ENCODE assay signal across 8 mouse cellular contexts in genomic region chr4:62496815-62497214, GRCm38 (mm10). TPM values are rescaled to one million over a fixed set of nuclear protein-coding genes. Genes with fewer than 3 reads are reported as not detected.
DNase-seq lines count a peak whose midpoint lies in the region; ATAC-seq lines count a peak whose summit lies in the region.

No protein-coding gene starts in this region.

- WGBS in kidney, embryonic 15.5 days, result 66% methylated on average over 8 of the region's 8 CpGs

- H3K4me2 ChIP-seq in kidney, embryonic 15.5 days, result no peak overlapping the region

- H3K27ac ChIP-seq in kidney, embryonic 15.5 days, result no peak overlapping the region

- intact Hi-C loops in left cerebral cortex, postnatal 36 days (cut with DNase I), result no loop called here

- no peaks in the 10 kb centered on the region for H3K9me3 ChIP-seq in kidney, embryonic 15.5 days (replicated peaks)

- no peak overlapping the region for H3K9ac ChIP-seq in kidney, embryonic 15.5 days

- no peaks in the 10 kb centered on the region for H3K27me3 ChIP-seq in kidney, embryonic 15.5 days

- DNase-seq in kidney, adult 11 months, result peak; percentile 80
- peak; percentile 74 for DNase-seq in adrenal gland, adult 8-10 months
- DNase-seq in left cerebral cortex, postnatal 36 days (ENCODE audit: low spot score in 2 of 2), result peak; percentile 71
- peak; percentile 47 for DNase-seq in skeletal muscle tissue, adult 2 months (ENCODE audit: low read depth, low spot score)
- DNase-seq in c-Kit-positive CD71-positive TER-119-positive erythroid progenitor cells, embryonic 14.5 days (ENCODE audit: low spot score), result no peak
- DNase-seq in thymus, postnatal 4 days, result no peak

- H3K4me1 ChIP-seq in kidney, embryonic 15.5 days, result peaks cover 10% of the 10 kb centered on the region

- no peak for ATAC-seq in kidney, embryonic 15.5 days (replicated peaks; ENCODE audit: low FRiP score)
- ATAC-seq in granulocyte monocyte progenitor cell, adult 5-6 weeks (replicated peaks; ENCODE audit: poor library complexity, severe bottlenecking), result peak; percentile 88

- no peak overlapping the region for H3K4me3 ChIP-seq in kidney, embryonic 15.5 days (replicated peaks)

- H3K36me3 ChIP-seq in kidney, embryonic 15.5 days, result peaks cover 41% of the 10 kb centered on the region

RNA-seq across cellular contexts. Expression of gene Hdhd3, which starts 6.5 kb away (rescaled TPM):
- 14.7 and 15.2 TPM in 2 replicates for polyA plus RNA-seq in kidney, embryonic 15.5 days (2015; fragmentation: Nextera tagmentation; extraction: Ambion mirVana)
- total RNA-seq in adrenal gland, adult 8-10 months (2022), result 10 to 100 TPM; 13.7 to 35.8 (median 23.6) TPM
- total RNA-seq in granulocyte monocyte progenitor cell, adult 5-6 weeks (2014; fragmentation: Nextera tagmentation), result 0.23 and 4.2 TPM in 2 replicates
- total RNA-seq in granulocyte monocyte progenitor cell, adult 5-6 weeks (2017), result 0.43 TPM in 1 of 2 replicates, not detected in the other
- 10 to 100 TPM in 1 of 2 experiments, 1 to 10 TPM in 1; 9.8 to 10.4 TPM for total RNA-seq in left cerebral cortex, postnatal 36 days (2021)

RNA-seq across cellular contexts. Expression of gene Bspry, which starts 17.0 kb away (rescaled TPM):
- 19.5 and 21.3 TPM in 2 replicates for polyA plus RNA-seq in kidney, embryonic 15.5 days (2015; fragmentation: Nextera tagmentation; extraction: Ambion mirVana)
- 10 to 100 TPM in 2 of 4 experiments, 1 to 10 TPM in 2; 5.5 to 32.9 (median 15.0) TPM for total RNA-seq in adrenal gland, adult 8-10 months (2022)
- not detected in 2 replicates for total RNA-seq in granulocyte monocyte progenitor cell, adult 5-6 weeks (2014; fragmentation: Nextera tagmentation)
- 0.43 TPM in 1 of 2 replicates, not detected in the other for total RNA-seq in granulocyte monocyte progenitor cell, adult 5-6 weeks (2017)
- under 1 TPM; 0.27 to 0.54 TPM for total RNA-seq in left cerebral cortex, postnatal 36 days (2021)

RNA-seq across cellular contexts. Expression of gene Alad, which starts 22.9 kb away (rescaled TPM):
- 97.3 and 106 TPM in 2 replicates for polyA plus RNA-seq in kidney, embryonic 15.5 days (2015; fragmentation: Nextera tagmentation; extraction: Ambion mirVana)
- 100 to 1,000 TPM; 135 to 180 (median 162) TPM for total RNA-seq in adrenal gland, adult 8-10 months (2022)
- 25.4 and 34.6 TPM in 2 replicates for total RNA-seq in granulocyte monocyte progenitor cell, adult 5-6 weeks (2014; fragmentation: Nextera tagmentation)
- 14.8 and 16.3 TPM in 2 replicates for total RNA-seq in granulocyte monocyte progenitor cell, adult 5-6 weeks (2017)
- 10 to 100 TPM; 28.0 to 28.4 TPM for total RNA-seq in left cerebral cortex, postnatal 36 days (2021)

RNA-seq across cellular contexts. Expression of gene Wdr31, which starts 26.1 kb away (rescaled TPM):
- polyA plus RNA-seq in kidney, embryonic 15.5 days (2015; fragmentation: Nextera tagmentation; extraction: Ambion mirVana), result 11.8 and 13.6 TPM in 2 replicates
- 1 to 10 TPM; 1.8 to 7.0 (median 4.8) TPM for total RNA-seq in adrenal gland, adult 8-10 months (2022)
- 1.2 and 2.4 TPM in 2 replicates for total RNA-seq in granulocyte monocyte progenitor cell, adult 5-6 weeks (2014; fragmentation: Nextera tagmentation)
- 1.5 and 2.0 TPM in 2 replicates for total RNA-seq in granulocyte monocyte progenitor cell, adult 5-6 weeks (2017)
- 1 to 10 TPM; 7.8 to 8.9 TPM for total RNA-seq in left cerebral cortex, postnatal 36 days (2021)

RNA-seq across cellular contexts. Expression of gene Pole3, which starts 28.1 kb away (rescaled TPM):
- polyA plus RNA-seq in kidney, embryonic 15.5 days (2015; fragmentation: Nextera tagmentation; extraction: Ambion mirVana), result 94.0 and 100 TPM in 2 replicates
- 10 to 100 TPM; 55.6 to 59.0 (median 58.2) TPM for total RNA-seq in adrenal gland, adult 8-10 months (2022)
- total RNA-seq in granulocyte monocyte progenitor cell, adult 5-6 weeks (2014; fragmentation: Nextera tagmentation), result 63.7 and 69.6 TPM in 2 replicates
- 72.0 and 76.7 TPM in 2 replicates for total RNA-seq in granulocyte monocyte progenitor cell, adult 5-6 weeks (2017)
- total RNA-seq in left cerebral cortex, postnatal 36 days (2021), result 10 to 100 TPM; 22.5 to 23.1 TPM

Comparison
In these comparisons a context has a peak if more than half of its experiments do, and no peak if none do; other contexts are left out.
1. DNase-seq: peak in kidney, adult 11 months (single experiment), adrenal gland, adult 8-10 months (single experiment), left cerebral cortex, postnatal 36 days (2 of 2) and skeletal muscle tissue, adult 2 months (single experiment); none in c-Kit-positive CD71-positive TER-119-positive erythroid progenitor cells, embryonic 14.5 days (single experiment) and thymus, postnatal 4 days (single experiment).
2. RNA of gene Bspry, which starts 17.0 kb away (total RNA-seq): 5.5 to 32.9 TPM in adrenal gland, adult 8-10 months; 0.27 to 0.54 TPM in left cerebral cortex, postnatal 36 days and 0.43 TPM in granulocyte monocyte progenitor cell, adult 5-6 weeks; every median in the first group is over 4 times any median in the second.